25 mouse cellular contexts compared by ENCODE assay signal in genomic region chr11:92153124-92153523, GRCm38 (mm10).
"Had no signal": no experiment of that assay in that cellular context is flagged by ENCODE, and none has a peak within 500 bp of the region (broad histone marks: within the 10 kb centered on the region; RNA-seq: fewer than 3 reads in every experiment).

No protein-coding gene starts in this region.

- ATAC-seq: hindbrain, postnatal 0 days; intestine, embryonic 16.5 days; liver, embryonic 12.5 days had no signal

- H3K4me3 ChIP-seq: heart, embryonic 13.5 days; heart, embryonic 15.5 days; hindbrain, embryonic 13.5 days; hindbrain, embryonic 15.5 days; kidney, embryonic 15.5 days; limb, embryonic 13.5 days; limb, embryonic 15.5 days; liver, embryonic 12.5 days had no signal

- H3K36me3 ChIP-seq: heart, embryonic 13.5 days; heart, embryonic 15.5 days; hindbrain, embryonic 13.5 days; hindbrain, embryonic 15.5 days; kidney, embryonic 15.5 days; limb, embryonic 13.5 days; limb, embryonic 15.5 days; liver, embryonic 12.5 days had no signal

- H3K27me3 ChIP-seq: heart, embryonic 13.5 days; heart, embryonic 15.5 days; hindbrain, embryonic 13.5 days; hindbrain, embryonic 15.5 days; kidney, embryonic 15.5 days; limb, embryonic 13.5 days; limb, embryonic 15.5 days; liver, embryonic 12.5 days had no signal

- H3K4me2 ChIP-seq: heart, embryonic 11.5 days; heart, embryonic 13.5 days; heart, embryonic 15.5 days; hindbrain, embryonic 13.5 days; hindbrain, embryonic 15.5 days; kidney, embryonic 15.5 days; limb, embryonic 13.5 days; limb, embryonic 15.5 days; liver, embryonic 12.5 days had no signal

- H3K9me3 ChIP-seq: heart, embryonic 13.5 days; heart, embryonic 15.5 days; hindbrain, embryonic 13.5 days; hindbrain, embryonic 15.5 days; kidney, embryonic 15.5 days; limb, embryonic 13.5 days; limb, embryonic 15.5 days; liver, embryonic 12.5 days had no signal

- DNase-seq: gastrocnemius, postnatal 10 days; gastrocnemius, postnatal 25 days; heart, adult 18-20 months; heart, postnatal 14 days; heart, postnatal 36 days; kidney, adult 11 months; kidney, adult 2 months; kidney, postnatal 14 days; kidney, postnatal 36 days; layer of hippocampus, adult 9-11 months; layer of hippocampus, postnatal 36 days; left cerebral cortex, postnatal 4 days had no signal

- H3K27ac ChIP-seq: heart, embryonic 13.5 days; heart, embryonic 15.5 days; hindbrain, embryonic 13.5 days; hindbrain, embryonic 15.5 days; hindbrain, postnatal 0 days; kidney, embryonic 15.5 days; kidney, postnatal 0 days; limb, embryonic 13.5 days; limb, embryonic 15.5 days; liver, embryonic 12.5 days; liver, embryonic 14.5 days had no signal

- H3K4me1 ChIP-seq: heart, embryonic 13.5 days; heart, embryonic 15.5 days; hindbrain, embryonic 13.5 days; hindbrain, embryonic 15.5 days; kidney, embryonic 15.5 days; limb, embryonic 13.5 days; limb, embryonic 15.5 days; liver, embryonic 12.5 days had no signal

- H3K9ac ChIP-seq: heart, embryonic 13.5 days; heart, embryonic 15.5 days; hindbrain, embryonic 13.5 days; hindbrain, embryonic 15.5 days; kidney, embryonic 15.5 days; limb, embryonic 13.5 days; limb, embryonic 15.5 days; liver, embryonic 12.5 days; liver, embryonic 14.5 days had no signal
